Mouse (Mus musculus) erythroblast, embryonic 14.5 days (primary cell): ENCODE results near the gene Litaf. TPM values are rescaled to one million over a fixed set of nuclear protein-coding genes. Genes with fewer than 3 reads are reported as not detected.

Experiments used
- H3K27me3 ChIP-seq: 2 replicates; pipeline ENCODE4 v1.6.1; 2012; ENCODE audit warnings: inconsistent platforms; ENCODE audit not compliant: control insufficient read depth
- H3K36me3 ChIP-seq: 2 replicates; pipeline ENCODE4 v1.6.1; 2012; ENCODE audit warnings: mild to moderate bottlenecking, inconsistent platforms; ENCODE audit not compliant: control insufficient read depth
- H3K4me1 ChIP-seq: 2 replicates; pipeline ENCODE4 v1.6.1; 2012; ENCODE audit warnings: inconsistent platforms; ENCODE audit not compliant: control insufficient read depth
- H3K4me3 ChIP-seq: replicated peaks from 2 replicates; pipeline ENCODE3; 2012; ENCODE audit warnings: moderate library complexity, mild to moderate bottlenecking, inconsistent platforms
- H3K9me3 ChIP-seq: 2 replicates; pipeline ENCODE4 v1.6.1; 2012; ENCODE audit warnings: low read length, inconsistent platforms, mixed read lengths; ENCODE audit not compliant: control insufficient read depth
- GATA1 ChIP-seq: IDR thresholded peaks from 2 replicates; pipeline ENCODE4 v1.6.1; 2012; ENCODE audit warnings: low read length, inconsistent platforms, mixed read lengths
- TAL1 ChIP-seq: IDR thresholded peaks from 3 replicates; pipeline ENCODE4 v1.6.1; 2012; ENCODE audit warnings: low read length, inconsistent platforms, mixed read lengths
- polyA plus RNA-seq: library from polyadenylated mRNA; stranded (reverse); fragments of >175 nt; gene quantifications from 2 replicates; pipeline ENCODE4 v1.2.3, GENCODE M21; 2012

The Litaf gene
- polyA plus RNA-seq, 1 experiment: 1.1 TPM

- Histone ChIP-seq H3K4me3 (no peak overlapping the region), H3K36me3 (peaks cover 14% of the 10 kb centered on the region), H3K4me1 (peaks cover 14% of the 10 kb centered on the region), H3K9me3 (no peaks in the 10 kb centered on the region; the same call in 1 of the 2 replicates), H3K27me3 (peaks cover 47% of the 10 kb centered on the region)
- TF ChIP-seq TAL1 (no peak), GATA1 (no peak)
Measured at GRCm38 (mm10) chr16:11069710-11070420, 3.9 kb upstream of the Litaf start.

- TF ChIP-seq GATA1 (no peak), TAL1 (no peak)
- Histone ChIP-seq H3K4me3 (no peak overlapping the region), H3K9me3 (no peaks in the 10 kb centered on the region; the same call in 1 of the 2 replicates), H3K27me3 (peaks cover 51% of the 10 kb centered on the region), H3K36me3 (peaks cover 8% of the 10 kb centered on the region), H3K4me1 (peaks cover 14% of the 10 kb centered on the region)
Measured at GRCm38 (mm10) chr16:11069271-11069670, 3.3 kb upstream of the Litaf start.

- Histone ChIP-seq H3K9me3 (no peaks in the 10 kb centered on the region; the same call in 1 of the 2 replicates), H3K36me3 (peaks cover 2% of the 10 kb centered on the region), H3K4me1 (peaks cover 14% of the 10 kb centered on the region), H3K4me3 (no peak overlapping the region), H3K27me3 (peaks cover 51% of the 10 kb centered on the region)
- TF ChIP-seq TAL1 (no peak), GATA1 (no peak)
Measured at GRCm38 (mm10) chr16:11068666-11069065, 2.7 kb upstream of the Litaf start.

- Histone ChIP-seq H3K4me1 (peaks cover 14% of the 10 kb centered on the region), H3K9me3 (no peaks in the 10 kb centered on the region; the same call in 1 of the 2 replicates), H3K36me3 (no peaks in the 10 kb centered on the region), H3K27me3 (peaks cover 55% of the 10 kb centered on the region), H3K4me3 (peak overlapping the region; percentile 59)
- TF ChIP-seq GATA1: no peak
- no peak for TF ChIP-seq TAL1
Measured at GRCm38 (mm10) chr16:11066833-11067191, 855 bp upstream of the Litaf start.

DNA sequence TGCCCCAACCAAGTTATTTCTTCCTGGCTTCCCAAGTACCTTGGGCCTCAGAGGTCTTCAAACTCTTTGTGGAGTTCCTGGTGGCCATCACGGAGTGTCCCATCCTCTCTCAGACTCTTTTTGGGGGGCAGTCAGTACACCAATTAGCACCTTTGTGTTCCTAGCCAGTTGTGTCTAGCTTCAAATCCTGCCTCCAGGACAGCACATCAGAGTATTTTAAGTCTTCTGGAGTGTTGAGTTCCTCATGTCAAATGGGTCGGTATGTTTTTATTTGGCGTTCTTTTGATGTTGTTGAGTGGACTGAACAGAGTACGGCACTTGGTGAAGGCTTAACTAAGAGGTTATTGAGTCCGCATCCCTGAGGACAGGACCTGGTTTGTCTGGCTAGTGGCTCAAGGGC lies 526 bp downstream of the Litaf start:
- no peak overlapping the region for H3K4me3 ChIP-seq
- peaks cover 55% of the 10 kb centered on the region for H3K27me3 ChIP-seq
- peaks cover 14% of the 10 kb centered on the region for H3K4me1 ChIP-seq
- H3K9me3 ChIP-seq: no peaks in the 10 kb centered on the region; the same call in 1 of the 2 replicates
- TF ChIP-seq TAL1 (no peak), GATA1 (no peak)
- no peaks in the 10 kb centered on the region for H3K36me3 ChIP-seq

DNA sequence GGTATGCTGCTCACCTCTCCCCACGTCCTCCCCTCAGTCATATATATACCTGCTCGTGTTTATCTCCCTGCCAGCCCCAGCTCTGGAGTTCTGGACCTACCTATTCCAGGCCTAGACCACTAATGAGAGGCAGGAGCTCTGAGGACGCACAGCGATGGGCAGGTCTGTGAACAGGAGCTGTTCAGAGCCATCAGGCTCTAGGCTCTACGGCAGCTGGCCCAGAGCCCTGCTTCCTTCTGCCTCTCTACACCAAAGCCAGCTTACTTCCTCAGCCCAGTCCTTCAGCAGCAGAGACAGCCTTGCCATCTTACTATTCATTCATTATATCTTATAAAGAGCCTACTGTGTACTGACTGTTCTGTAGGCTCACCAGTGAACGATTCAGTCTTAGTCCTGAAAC lies 1.2 kb downstream of the Litaf start:
- H3K4me3 ChIP-seq: no peak overlapping the region
- peaks cover 53% of the 10 kb centered on the region for H3K27me3 ChIP-seq
- H3K4me1 ChIP-seq: peaks cover 14% of the 10 kb centered on the region
- no peaks in the 10 kb centered on the region; the same call in 1 of the 2 replicates for H3K9me3 ChIP-seq
- TF ChIP-seq GATA1 (no peak), TAL1 (no peak)
- no peaks in the 10 kb centered on the region for H3K36me3 ChIP-seq

DNA sequence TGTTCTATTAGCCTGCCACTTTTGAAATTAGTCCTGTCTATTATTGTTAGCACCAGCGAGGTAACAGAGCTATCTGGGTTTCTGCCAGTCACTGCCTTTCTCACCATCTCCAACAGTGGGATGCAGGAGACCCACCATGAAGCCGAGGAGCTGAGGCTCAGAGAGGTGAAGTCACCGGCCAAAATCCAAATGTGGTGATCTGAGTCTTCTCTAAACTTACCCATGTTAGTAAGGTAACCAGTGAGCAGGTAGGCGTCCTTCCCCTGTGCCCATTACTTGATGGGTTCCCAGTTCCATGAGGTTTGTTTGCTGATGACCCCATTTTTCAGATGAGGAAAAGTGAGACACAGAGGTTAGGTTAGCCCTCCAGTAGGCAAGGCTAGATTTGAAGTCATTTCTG lies 1.6 kb downstream of the Litaf start:
- H3K4me3 ChIP-seq: no peak overlapping the region
- no peaks in the 10 kb centered on the region; the same call in 1 of the 2 replicates for H3K9me3 ChIP-seq
- no peaks in the 10 kb centered on the region for H3K36me3 ChIP-seq
- TF ChIP-seq TAL1 (no peak), GATA1 (no peak)
- peaks cover 14% of the 10 kb centered on the region for H3K4me1 ChIP-seq
- peaks cover 52% of the 10 kb centered on the region for H3K27me3 ChIP-seq

DNA sequence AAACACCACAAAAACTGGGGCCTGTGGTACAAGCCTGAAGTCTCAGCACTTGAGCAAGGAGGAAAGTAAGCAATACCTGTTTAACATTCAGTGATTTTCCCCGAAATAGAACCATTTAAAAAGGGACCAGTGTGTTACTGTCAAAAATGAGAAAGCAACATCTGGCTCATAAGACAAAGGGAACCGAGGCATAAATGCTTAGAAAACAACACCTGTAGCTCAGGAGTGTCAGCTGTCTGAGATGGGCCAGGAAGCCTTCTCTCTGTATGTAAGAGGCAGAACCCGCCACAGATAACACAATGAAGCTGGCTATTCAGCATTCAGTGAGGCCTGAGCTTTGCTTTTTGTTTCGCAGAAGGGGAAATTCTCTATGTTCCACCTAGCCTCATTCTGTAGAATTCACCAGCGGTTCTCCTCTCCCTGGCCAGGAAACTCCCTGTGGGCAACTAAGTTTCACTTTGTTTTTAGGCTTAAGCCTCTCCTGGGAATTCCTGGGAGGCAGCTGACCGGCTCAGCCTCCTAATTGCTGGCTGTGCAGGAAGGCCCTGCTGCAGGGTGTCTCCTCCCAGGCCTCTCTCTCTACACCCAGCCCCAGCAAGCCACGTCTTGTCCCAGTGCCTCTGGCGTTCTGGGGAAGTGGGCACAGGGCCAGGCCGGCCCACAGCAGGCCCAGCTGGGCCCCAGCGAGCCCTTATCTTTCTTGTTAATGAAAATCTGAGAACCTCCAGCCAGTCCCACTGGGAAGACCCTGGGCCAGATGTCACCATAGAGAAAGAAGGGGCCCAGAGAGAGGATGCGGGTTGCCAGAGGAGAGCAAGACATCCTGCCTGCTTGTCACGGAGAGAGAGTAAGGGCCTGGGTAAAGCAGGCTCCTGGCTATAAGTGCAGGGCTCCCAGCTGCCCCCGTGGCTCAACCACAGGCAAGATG lies 2.9 kb downstream of the Litaf start:
- H3K4me1 ChIP-seq: peaks cover 14% of the 10 kb centered on the region
- no peaks in the 10 kb centered on the region for H3K36me3 ChIP-seq
- H3K4me3 ChIP-seq: no peak overlapping the region
- H3K9me3 ChIP-seq: no peaks in the 10 kb centered on the region; the same call in 1 of the 2 replicates
- TF ChIP-seq TAL1: no peak
- TF ChIP-seq GATA1: no peak
- peaks cover 39% of the 10 kb centered on the region for H3K27me3 ChIP-seq

GRCm38 (mm10) chr16:11060645-11061044 lies 5.3 kb downstream of the Litaf start, which contains the start of gene Snn:
Gene Snn, plus strand, starts transcription at chr16:11060945.
- Histone ChIP-seq H3K9me3 (no peaks in the 10 kb centered on the region), H3K36me3 (no peaks in the 10 kb centered on the region), H3K4me1 (peaks cover under 1% of the 10 kb centered on the region; the same call in 1 of the 2 replicates), H3K27me3 (peaks cover 15% of the 10 kb centered on the region), H3K4me3 (no peak within 1 kb of the TSS)
- TF ChIP-seq TAL1 (no peak), GATA1 (no peak)
